Mouse (Mus musculus) heart, adult 10 weeks (tissue): ENCODE results near the gene H2-M9. TPM values are rescaled to one million over a fixed set of nuclear protein-coding genes. Genes with fewer than 3 reads are reported as not detected.

ENCODE experiments used
- polyA plus RNA-seq: library from polyadenylated mRNA; stranded (reverse); fragments of 350-450 nt; fragmentation: Illumina TruSeq; extraction: RNeasy Lipid Tissue Mini Kit (QIAGEN cat#74804); gene quantifications from one replicate; pipeline ENCODE4 v1.2.3, GENCODE M21; 2014; ENCODE audit warnings: low read depth, low replicate concordance

Gene H2-M9
- not detected for polyA plus RNA-seq

DNA sequence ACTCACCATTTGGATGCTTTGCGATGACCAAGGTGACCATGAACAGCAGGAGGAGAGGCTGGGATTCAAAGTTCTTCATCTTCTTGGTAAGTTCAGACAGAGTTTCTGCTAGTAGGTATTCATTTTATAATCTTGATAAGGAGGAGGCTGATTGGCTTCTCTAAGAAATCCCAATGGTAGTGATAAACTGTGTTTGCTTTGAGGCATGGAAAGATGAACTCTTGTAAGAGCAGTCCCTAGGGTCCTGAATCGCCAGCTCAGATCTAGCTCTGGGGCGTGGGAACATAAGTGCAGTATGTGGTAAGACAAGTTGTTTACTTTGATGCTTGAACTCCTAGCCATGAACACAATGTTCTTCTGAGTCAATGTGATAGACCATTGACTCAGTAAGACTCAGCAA, at the start of gene H2-M9:
Gene H2-M9, minus strand, starts transcription at position 101 of the 400 bp plus-strand sequence.

DNA sequence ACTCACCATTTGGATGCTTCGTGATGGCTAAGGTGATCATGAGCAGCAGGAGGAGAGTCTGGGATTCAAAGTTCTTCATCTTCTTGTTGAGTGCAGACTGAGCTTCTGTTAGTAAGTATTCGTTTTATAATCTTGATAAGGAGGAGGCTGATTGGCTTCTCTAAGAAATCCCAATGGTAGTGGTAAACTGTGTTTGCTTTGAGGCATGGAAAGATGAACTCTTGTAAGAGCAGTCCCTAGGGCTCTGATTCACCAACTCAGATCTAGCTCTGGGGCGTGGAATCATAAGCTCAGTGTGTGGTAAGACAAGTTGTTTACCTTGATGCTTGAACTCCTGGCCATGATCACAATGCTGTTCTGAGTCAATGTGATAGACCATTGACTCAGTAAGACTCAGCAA, 29.7 kb upstream of the H2-M9 start, which contains the start of gene H2-M1:
Gene H2-M1, minus strand, starts transcription at position 101 of the 400 bp plus-strand sequence.

Other genes with a start within 250 kb of the H2-M9 start
- not detected for gene H2-M10.4, start 180.3 kb downstream of the H2-M9 start, polyA plus RNA-seq
- gene H2-M11, start 95.6 kb downstream of the H2-M9 start, polyA plus RNA-seq = not detected
- not detected for gene H2-M1, start 29.6 kb upstream of the H2-M9 start, polyA plus RNA-seq
- not detected for gene H2-M10.5, start 130.2 kb upstream of the H2-M9 start, polyA plus RNA-seq
- gene H2-M10.6, start 169.5 kb upstream of the H2-M9 start, polyA plus RNA-seq = not detected
- gene Trim26, start 194.5 kb upstream of the H2-M9 start, polyA plus RNA-seq = 19.2 TPM
- gene Trim15, start 224.5 kb upstream of the H2-M9 start, polyA plus RNA-seq = not detected
- 0.18 TPM for gene Trim10, start 226.9 kb upstream of the H2-M9 start, polyA plus RNA-seq
- gene Trim40, start 247.5 kb upstream of the H2-M9 start, polyA plus RNA-seq = 0.29 TPM